Mouse (Mus musculus): ENCODE measurements around the gene Kcnt2. TPM values are rescaled to one million over a fixed set of nuclear protein-coding genes. Genes with fewer than 3 reads are reported as not detected.

Gene Kcnt2
- total and polyA plus RNA-seq, 2 experiments from 2014 or later: 2.4 to 8.9 TPM

GRCm38 (mm10) chr1:140306339-140306738, 60.4 kb downstream of the Kcnt2 start:
- Histone ChIP-seq H3K9ac (no peak overlapping the region), H3K36me3 (ENCODE audit: insufficient read depth) (no peaks in the 10 kb centered on the region), H3K27ac (ENCODE audit: low read depth, low read length) (no peak overlapping the region), H3K4me1 (ENCODE audit: insufficient read depth) (no peaks in the 10 kb centered on the region), H3K9me3 (ENCODE audit: low read length) (no peaks in the 10 kb centered on the region), H3K27me3 (ENCODE audit: insufficient read depth, low read length) (no peaks in the 10 kb centered on the region), H3K4me3 (ENCODE audit: low read depth, low read length) (no peak overlapping the region), H3K4me2 (ENCODE audit: low read depth) (no peak overlapping the region)
- ATAC-seq (no peak), DNase-seq (no peak)
- no peak for TF ChIP-seq CTCF (IDR thresholded peaks at IDR 0.05; ENCODE audit: low read depth)
- WGBS: 88% methylated on average over 2 of the region's 2 CpGs

- H3K4me1 ChIP-seq (ENCODE audit: insufficient read depth): no peaks in the 10 kb centered on the region
- no peak overlapping the region for H3K9ac ChIP-seq
- TF ChIP-seq CTCF (IDR thresholded peaks at IDR 0.05; ENCODE audit: low read depth): no peak
- H3K4me2 ChIP-seq (ENCODE audit: low read depth): no peak overlapping the region
- no peaks in the 10 kb centered on the region for H3K36me3 ChIP-seq (ENCODE audit: insufficient read depth)
- DNase-seq (no peak), ATAC-seq (no peak)
- no peak overlapping the region for H3K27ac ChIP-seq (ENCODE audit: low read depth, low read length)
- no peaks in the 10 kb centered on the region for H3K27me3 ChIP-seq (ENCODE audit: insufficient read depth, low read length)
- 86% methylated on average over 2 of the region's 2 CpGs for WGBS
- no peaks in the 10 kb centered on the region for H3K9me3 ChIP-seq (ENCODE audit: low read length)
- H3K4me3 ChIP-seq (ENCODE audit: low read depth, low read length): no peak overlapping the region
Measured at GRCm38 (mm10) chr1:140310739-140311138, 64.8 kb downstream of the Kcnt2 start.

DNA sequence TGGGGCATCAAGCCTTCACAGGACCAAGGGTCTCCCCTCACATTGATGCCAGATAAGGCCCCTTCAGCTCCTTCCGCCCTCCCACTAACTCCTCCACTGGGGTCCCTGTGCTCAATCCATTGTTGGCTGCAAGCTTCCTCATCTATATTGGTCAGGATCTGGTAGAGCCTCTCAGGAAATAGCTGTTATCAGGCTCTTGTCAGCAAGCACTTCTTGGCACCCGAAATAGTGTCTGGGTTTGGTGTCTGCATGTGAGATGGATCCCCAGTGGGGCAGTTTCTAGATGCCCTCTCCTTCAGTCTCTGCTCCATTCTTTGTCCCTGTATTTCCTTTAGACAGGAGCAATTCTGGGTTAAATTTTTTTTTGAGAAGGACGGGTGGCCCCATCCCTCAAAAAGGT, 79.1 kb downstream of the Kcnt2 start:
- no peak for DNase-seq
- no peaks in the 10 kb centered on the region for H3K9me3 ChIP-seq (ENCODE audit: low read length)
- no peak overlapping the region for H3K27ac ChIP-seq (ENCODE audit: low read depth, low read length)
- H3K4me2 ChIP-seq (ENCODE audit: low read depth): no peak overlapping the region
- no peak overlapping the region for H3K9ac ChIP-seq
- H3K36me3 ChIP-seq (ENCODE audit: insufficient read depth): no peaks in the 10 kb centered on the region
- no peak for ATAC-seq
- H3K27me3 ChIP-seq (ENCODE audit: insufficient read depth, low read length): no peaks in the 10 kb centered on the region
- no peak for TF ChIP-seq CTCF (IDR thresholded peaks at IDR 0.05; ENCODE audit: low read depth)
- H3K4me1 ChIP-seq (ENCODE audit: insufficient read depth): no peaks in the 10 kb centered on the region
- H3K4me3 ChIP-seq (ENCODE audit: low read depth, low read length): no peak overlapping the region
- 90% methylated on average over 3 of the region's 3 CpGs for WGBS

- Histone ChIP-seq H3K4me1 (ENCODE audit: insufficient read depth) (no peaks in the 10 kb centered on the region), H3K9ac (no peak overlapping the region), H3K27ac (ENCODE audit: low read depth, low read length) (no peak overlapping the region), H3K36me3 (ENCODE audit: insufficient read depth) (no peaks in the 10 kb centered on the region), H3K27me3 (ENCODE audit: insufficient read depth, low read length) (no peaks in the 10 kb centered on the region), H3K4me2 (ENCODE audit: low read depth) (no peak overlapping the region), H3K4me3 (ENCODE audit: low read depth, low read length) (no peak overlapping the region), H3K9me3 (ENCODE audit: low read length) (no peaks in the 10 kb centered on the region)
- no peak for DNase-seq
- no peak for ATAC-seq
- TF ChIP-seq CTCF (IDR thresholded peaks at IDR 0.05; ENCODE audit: low read depth): no peak
- 88% methylated on average over 3 of the region's 3 CpGs for WGBS
Measured at GRCm38 (mm10) chr1:140326709-140327108, 80.8 kb downstream of the Kcnt2 start.

DNA sequence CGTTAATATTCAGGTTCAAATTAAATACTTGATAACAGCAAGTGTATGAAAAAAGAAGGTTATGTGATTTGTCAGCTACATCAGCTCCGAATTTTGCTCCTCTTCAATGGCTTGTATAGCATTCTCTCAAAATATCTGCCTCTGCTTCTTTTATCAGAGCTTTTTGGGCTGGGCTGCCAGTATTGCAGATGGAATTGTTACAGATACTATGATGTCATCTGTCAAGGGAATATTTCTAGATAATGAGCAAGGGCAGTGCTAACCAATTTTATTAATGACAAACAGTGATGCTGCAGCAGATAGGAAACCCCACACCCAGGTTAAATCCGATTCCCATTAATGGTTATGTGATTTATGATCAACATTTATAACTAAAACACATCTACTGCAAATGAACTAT, 87.7 kb downstream of the Kcnt2 start:
- 87% methylated on average over 3 of the region's 3 CpGs for WGBS

GRCm38 (mm10) chr1:140338417-140338816, 92.5 kb downstream of the Kcnt2 start:
- Histone ChIP-seq H3K4me2 (ENCODE audit: low read depth) (no peak overlapping the region), H3K9me3 (ENCODE audit: low read length) (no peaks in the 10 kb centered on the region), H3K36me3 (ENCODE audit: insufficient read depth) (no peaks in the 10 kb centered on the region), H3K9ac (no peak overlapping the region), H3K27ac (ENCODE audit: low read depth, low read length) (no peak overlapping the region), H3K4me1 (ENCODE audit: insufficient read depth) (no peaks in the 10 kb centered on the region), H3K27me3 (ENCODE audit: insufficient read depth, low read length) (no peaks in the 10 kb centered on the region), H3K4me3 (ENCODE audit: low read depth, low read length) (no peak overlapping the region)
- peak; percentile 24 for DNase-seq
- no peak for TF ChIP-seq CTCF (IDR thresholded peaks at IDR 0.05; ENCODE audit: low read depth)
- ATAC-seq: peak; percentile 53

More for the DNA sequence above, 87.7 kb downstream of the Kcnt2 start:
- H3K27ac ChIP-seq (ENCODE audit: low read depth, low read length): no peak overlapping the region
- DNase-seq (no peak), ATAC-seq (no peak)
- H3K9ac ChIP-seq: no peak overlapping the region
- no peak for TF ChIP-seq CTCF (IDR thresholded peaks at IDR 0.05; ENCODE audit: low read depth)
- no peaks in the 10 kb centered on the region for H3K36me3 ChIP-seq (ENCODE audit: insufficient read depth)
- H3K4me1 ChIP-seq (ENCODE audit: insufficient read depth): no peaks in the 10 kb centered on the region
- H3K27me3 ChIP-seq (ENCODE audit: insufficient read depth, low read length): no peaks in the 10 kb centered on the region
- H3K4me2 ChIP-seq (ENCODE audit: low read depth): no peak overlapping the region
- no peaks in the 10 kb centered on the region for H3K9me3 ChIP-seq (ENCODE audit: low read length)
- no peak overlapping the region for H3K4me3 ChIP-seq (ENCODE audit: low read depth, low read length)

DNA sequence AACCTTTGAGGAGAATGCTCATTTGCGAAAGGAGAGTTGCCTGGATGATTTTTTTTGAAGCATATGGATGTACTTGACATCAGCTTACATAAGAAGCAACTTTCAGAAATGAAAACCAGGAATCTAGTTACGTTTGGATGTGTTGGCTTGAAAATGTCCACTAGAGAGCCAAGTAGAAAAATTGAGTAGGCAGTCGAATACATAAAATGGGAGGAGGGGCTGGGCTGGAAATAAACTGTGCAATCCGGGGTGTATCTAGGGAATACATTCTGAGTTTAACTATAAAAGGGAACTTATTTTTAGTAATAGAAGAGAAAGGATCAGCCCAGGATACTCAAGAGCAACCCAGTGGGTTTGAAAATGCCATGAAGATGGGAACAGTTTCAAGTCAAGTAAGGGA, 93.4 kb downstream of the Kcnt2 start:
- TF ChIP-seq CTCF (IDR thresholded peaks at IDR 0.05; ENCODE audit: low read depth): no peak
- Histone ChIP-seq H3K27me3 (ENCODE audit: insufficient read depth, low read length) (no peaks in the 10 kb centered on the region), H3K4me1 (ENCODE audit: insufficient read depth) (no peaks in the 10 kb centered on the region), H3K36me3 (ENCODE audit: insufficient read depth) (no peaks in the 10 kb centered on the region), H3K4me2 (ENCODE audit: low read depth) (no peak overlapping the region), H3K9ac (no peak overlapping the region), H3K4me3 (ENCODE audit: low read depth, low read length) (no peak overlapping the region), H3K27ac (ENCODE audit: low read depth, low read length) (no peak overlapping the region), H3K9me3 (ENCODE audit: low read length) (no peaks in the 10 kb centered on the region)
- ATAC-seq (peak; percentile 29; the same call in 1 of the 2 replicates), DNase-seq (no peak)
- 62% methylated on average over 4 of the region's 4 CpGs for WGBS

GRCm38 (mm10) chr1:140364787-140365186, 118.8 kb downstream of the Kcnt2 start:
- Histone ChIP-seq H3K9ac (no peak overlapping the region), H3K4me2 (ENCODE audit: low read depth) (no peak overlapping the region), H3K36me3 (ENCODE audit: insufficient read depth) (no peaks in the 10 kb centered on the region), H3K9me3 (ENCODE audit: low read length) (no peaks in the 10 kb centered on the region), H3K27me3 (ENCODE audit: insufficient read depth, low read length) (no peaks in the 10 kb centered on the region), H3K4me1 (ENCODE audit: insufficient read depth) (no peaks in the 10 kb centered on the region), H3K4me3 (ENCODE audit: low read depth, low read length) (no peak overlapping the region), H3K27ac (ENCODE audit: low read depth, low read length) (no peak overlapping the region)
- no peak for ATAC-seq
- TF ChIP-seq CTCF (IDR thresholded peaks at IDR 0.05; ENCODE audit: low read depth): no peak
- WGBS: 84% methylated on average over 2 of the region's 2 CpGs
- no peak for DNase-seq

Data from forebrain, postnatal 0 days (tissue).